Mouse (Mus musculus) CD4-positive, CD25-positive, alpha-beta regulatory T cell, adult 4 months (primary cell): Measurements from ENCODE around the gene Tmed3. TPM values are rescaled to one million over a fixed set of nuclear protein-coding genes. Genes with fewer than 3 reads are reported as not detected.

Source experiments
- ATAC-seq: one replicate; pipeline ENCODE4 v1.8.0; 2017
- polyA plus RNA-seq, 2 experiments: library from polyadenylated mRNA; unstranded; fragments of 100-300 nt; shearing (Covaris generic); gene quantifications; one replicate each; pipeline ENCODE4 v1.2.1; 2017

Tmed3 gene
- polyA plus RNA-seq = 10 to 100 TPM; 57.1 to 64.7 TPM

GRCm38 (mm10) chr9:89704265-89705196 is at the start of gene Tmed3:
Tmed3 (minus strand) TSS chr9:89705068.
- ATAC-seq = peak; percentile 98

GRCm38 (mm10) chr9:89740041-89740440 is 35.2 kb upstream of the Tmed3 start:
- no peak for ATAC-seq

GRCm38 (mm10) chr9:89738295-89738694 is 33.4 kb upstream of the Tmed3 start, which contains the start of gene Ankrd34c:
Ankrd34c (minus strand) TSS chr9:89738475.
- no peak for ATAC-seq

GRCm38 (mm10) chr9:89737888-89738287 is 33.0 kb upstream of the Tmed3 start:
- ATAC-seq = no peak

- no peak for ATAC-seq
Observed at GRCm38 (mm10) chr9:89736932-89737705, 32.3 kb upstream of the Tmed3 start.

- ATAC-seq = no peak
Observed at GRCm38 (mm10) chr9:89706906-89707305, 2.0 kb upstream of the Tmed3 start.

GRCm38 (mm10) chr9:89705197-89705533 is 297 bp upstream of the Tmed3 start:
- ATAC-seq = peak; percentile 50

GRCm38 (mm10) chr9:89700910-89701457 is 3.9 kb downstream of the Tmed3 start:
- no peak for ATAC-seq

- ATAC-seq = no peak
Observed at GRCm38 (mm10) chr9:89695143-89695542, 9.7 kb downstream of the Tmed3 start.

- ATAC-seq = no peak
Observed at GRCm38 (mm10) chr9:89693670-89694069, 11.2 kb downstream of the Tmed3 start.

GRCm38 (mm10) chr9:89689179-89689578 is 15.7 kb downstream of the Tmed3 start:
- ATAC-seq = no peak

GRCm38 (mm10) chr9:89687503-89688226 is 17.2 kb downstream of the Tmed3 start:
- peak; percentile 62 for ATAC-seq

GRCm38 (mm10) chr9:89686262-89686661 is 18.6 kb downstream of the Tmed3 start:
- ATAC-seq = no peak

- ATAC-seq = no peak
Observed at GRCm38 (mm10) chr9:89678974-89679373, 25.9 kb downstream of the Tmed3 start.

- peak; percentile 71 for ATAC-seq
Observed at GRCm38 (mm10) chr9:89674014-89674618, 30.8 kb downstream of the Tmed3 start.

GRCm38 (mm10) chr9:89673402-89673801 is 31.5 kb downstream of the Tmed3 start:
- no peak for ATAC-seq

- no peak for ATAC-seq
Observed at GRCm38 (mm10) chr9:89669878-89670277, 35.0 kb downstream of the Tmed3 start.

- ATAC-seq = no peak
Observed at GRCm38 (mm10) chr9:89667306-89667942, 37.4 kb downstream of the Tmed3 start.

GRCm38 (mm10) chr9:89650913-89651312 is 54.0 kb downstream of the Tmed3 start:
- ATAC-seq = no peak
